Mouse (Mus musculus): Measurements from ENCODE around the gene Gm21244.
"Not testable (repeated sequence)": the region's sequence is repeated elsewhere in the genome, so short reads cannot be mapped to it uniquely, and the experiment has no call there.

Gm21244 gene

DNA sequence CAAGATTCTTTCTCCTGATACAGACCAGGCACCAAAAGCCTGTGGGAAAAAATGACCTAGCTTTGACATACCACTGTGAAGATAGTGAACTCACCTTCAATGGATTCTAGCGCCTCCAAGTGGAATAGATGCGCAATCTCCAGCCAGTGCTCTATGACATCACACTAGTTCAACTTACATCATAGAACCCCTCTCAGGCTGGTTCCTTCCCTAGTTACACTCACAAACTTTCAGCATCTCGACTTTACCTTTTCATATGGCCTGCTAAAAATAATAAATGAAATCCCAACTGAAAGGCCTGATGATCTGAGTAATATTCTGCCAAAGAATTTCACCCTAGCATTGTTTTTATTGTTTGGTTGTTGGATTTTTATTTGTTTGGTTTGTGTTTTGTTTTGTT is at the start of gene Gm21244:
Gene Gm21244 (minus strand): TSS at position 101 of the 400 bp plus-strand sequence.
- DNase-seq, result not testable (repeated sequence)
